Mouse (Mus musculus): ENCODE data around the gene Gm20388. TPM values are rescaled to one million over a fixed set of nuclear protein-coding genes. Genes with fewer than 3 reads are reported as not detected.

The Gm20388 gene
- total and polyA plus RNA-seq, 3 experiments: 0.02 to 0.05 TPM; not detected in 1

GRCm38 (mm10) chr8:123376106-123376505 lies 3465.5 kb downstream of the Gm20388 start:
- Histone ChIP-seq H3K4me1 (ENCODE audit: insufficient read depth, low read depth, low read length) (peaks cover 42% of the 10 kb centered on the region), H3K9me3 (replicated peaks) (no peaks in the 10 kb centered on the region), H3K4me3 (ENCODE audit: low read depth, low read length) (no peak overlapping the region), H3K27me3 (ENCODE audit: insufficient read depth, low read length) (peaks cover 3% of the 10 kb centered on the region), H3K36me3 (replicated peaks) (peaks cover 56% of the 10 kb centered on the region)
- TF ChIP-seq POLR2AphosphoS5 (IDR thresholded peaks at IDR 0.05; ENCODE audit: insufficient replicate concordance, low read depth, low read length): no peak
- no peak for TF ChIP-seq GATA1 (IDR thresholded peaks at IDR 0.05; ENCODE audit: borderline replicate concordance, low read length)
- TF ChIP-seq TAL1 (conservative IDR thresholded peaks at IDR 0.05; ENCODE audit: low read depth, low read length): no peak
- TF ChIP-seq CTCF (IDR thresholded peaks at IDR 0.05; ENCODE audit: low read depth, low read length): no peak
- TF ChIP-seq GATA2 (IDR thresholded peaks at IDR 0.05; ENCODE audit: borderline replicate concordance, low read depth, low read length): no peak
- no peak for DNase-seq (ENCODE audit: low spot score)
- no peak for ATAC-seq (ENCODE audit: extremely low read depth, insufficient number of reproducible peaks, low FRiP score, poor library complexity, severe bottlenecking)

GRCm38 (mm10) chr8:123381711-123382110 lies 3471.1 kb downstream of the Gm20388 start:
- Histone ChIP-seq H3K4me3 (ENCODE audit: low read depth, low read length) (no peak overlapping the region), H3K4me1 (ENCODE audit: insufficient read depth, low read depth, low read length) (peaks cover 3% of the 10 kb centered on the region), H3K27me3 (ENCODE audit: insufficient read depth, low read length) (no peaks in the 10 kb centered on the region), H3K36me3 (replicated peaks) (peaks cover 92% of the 10 kb centered on the region), H3K9me3 (replicated peaks) (no peaks in the 10 kb centered on the region)
- DNase-seq (ENCODE audit: low spot score) (no peak), ATAC-seq (ENCODE audit: extremely low read depth, insufficient number of reproducible peaks, low FRiP score, poor library complexity, severe bottlenecking) (no peak)
- TF ChIP-seq POLR2AphosphoS5 (IDR thresholded peaks at IDR 0.05; ENCODE audit: insufficient replicate concordance, low read depth, low read length) (no peak), GATA1 (IDR thresholded peaks at IDR 0.05; ENCODE audit: borderline replicate concordance, low read length) (no peak), TAL1 (conservative IDR thresholded peaks at IDR 0.05; ENCODE audit: low read depth, low read length) (no peak), GATA2 (IDR thresholded peaks at IDR 0.05; ENCODE audit: borderline replicate concordance, low read depth, low read length) (no peak), CTCF (IDR thresholded peaks at IDR 0.05; ENCODE audit: low read depth, low read length) (no peak)

- H3K36me3 ChIP-seq (replicated peaks): peaks cover 93% of the 10 kb centered on the region
- TF ChIP-seq CTCF (IDR thresholded peaks at IDR 0.05; ENCODE audit: low read depth, low read length): no peak
- no peak for TF ChIP-seq GATA1 (IDR thresholded peaks at IDR 0.05; ENCODE audit: borderline replicate concordance, low read length)
- no peak for TF ChIP-seq POLR2AphosphoS5 (IDR thresholded peaks at IDR 0.05; ENCODE audit: insufficient replicate concordance, low read depth, low read length)
- no peak for TF ChIP-seq GATA2 (IDR thresholded peaks at IDR 0.05; ENCODE audit: borderline replicate concordance, low read depth, low read length)
- no peak for TF ChIP-seq TAL1 (conservative IDR thresholded peaks at IDR 0.05; ENCODE audit: low read depth, low read length)
Measured at GRCm38 (mm10) chr8:123382516-123382915, 3471.9 kb downstream of the Gm20388 start.

GRCm38 (mm10) chr8:123384883-123385540 lies 3474.4 kb downstream of the Gm20388 start:
- Histone ChIP-seq H3K9me3 (replicated peaks) (no peaks in the 10 kb centered on the region), H3K36me3 (replicated peaks) (peaks cover 100% of the 10 kb centered on the region), H3K27me3 (ENCODE audit: insufficient read depth, low read length) (no peaks in the 10 kb centered on the region), H3K4me3 (ENCODE audit: low read depth, low read length) (no peak overlapping the region), H3K4me1 (ENCODE audit: insufficient read depth, low read depth, low read length) (no peaks in the 10 kb centered on the region; the same call in 1 of the 2 replicates)
- ATAC-seq (ENCODE audit: extremely low read depth, insufficient number of reproducible peaks, low FRiP score, poor library complexity, severe bottlenecking): no peak
- TF ChIP-seq CTCF (IDR thresholded peaks at IDR 0.05; ENCODE audit: low read depth, low read length) (peak; percentile 58), TAL1 (conservative IDR thresholded peaks at IDR 0.05; ENCODE audit: low read depth, low read length) (no peak), POLR2AphosphoS5 (IDR thresholded peaks at IDR 0.05; ENCODE audit: insufficient replicate concordance, low read depth, low read length) (no peak), GATA2 (IDR thresholded peaks at IDR 0.05; ENCODE audit: borderline replicate concordance, low read depth, low read length) (no peak), GATA1 (IDR thresholded peaks at IDR 0.05; ENCODE audit: borderline replicate concordance, low read length) (no peak)
- no peak for DNase-seq (ENCODE audit: low spot score)

More at GRCm38 (mm10) chr8:123382516-123382915, 3471.9 kb downstream of the Gm20388 start:
- Histone ChIP-seq H3K4me3 (ENCODE audit: low read depth, low read length) (no peak overlapping the region), H3K9me3 (replicated peaks) (no peaks in the 10 kb centered on the region), H3K4me1 (ENCODE audit: insufficient read depth, low read depth, low read length) (no peaks in the 10 kb centered on the region; the same call in 1 of the 2 replicates), H3K27me3 (ENCODE audit: insufficient read depth, low read length) (no peaks in the 10 kb centered on the region)
- ATAC-seq (ENCODE audit: extremely low read depth, insufficient number of reproducible peaks, low FRiP score, poor library complexity, severe bottlenecking): no peak
- no peak for DNase-seq (ENCODE audit: low spot score)

- no peak for DNase-seq (ENCODE audit: low spot score)
- no peaks in the 10 kb centered on the region for H3K9me3 ChIP-seq (replicated peaks)
- H3K4me3 ChIP-seq (ENCODE audit: low read depth, low read length): no peak overlapping the region
- H3K4me1 ChIP-seq (ENCODE audit: insufficient read depth, low read depth, low read length): no peaks in the 10 kb centered on the region; the same call in 1 of the 2 replicates
- no peaks in the 10 kb centered on the region for H3K27me3 ChIP-seq (ENCODE audit: insufficient read depth, low read length)
- no peak for ATAC-seq (ENCODE audit: extremely low read depth, insufficient number of reproducible peaks, low FRiP score, poor library complexity, severe bottlenecking)
- no peak for TF ChIP-seq POLR2AphosphoS5 (IDR thresholded peaks at IDR 0.05; ENCODE audit: insufficient replicate concordance, low read depth, low read length)
- TF ChIP-seq CTCF (IDR thresholded peaks at IDR 0.05; ENCODE audit: low read depth, low read length): no peak
- no peak for TF ChIP-seq GATA2 (IDR thresholded peaks at IDR 0.05; ENCODE audit: borderline replicate concordance, low read depth, low read length)
- no peak for TF ChIP-seq TAL1 (conservative IDR thresholded peaks at IDR 0.05; ENCODE audit: low read depth, low read length)
- no peak for TF ChIP-seq GATA1 (IDR thresholded peaks at IDR 0.05; ENCODE audit: borderline replicate concordance, low read length)
- peaks cover 100% of the 10 kb centered on the region for H3K36me3 ChIP-seq (replicated peaks)
Measured at GRCm38 (mm10) chr8:123387041-123387440, 3476.4 kb downstream of the Gm20388 start.

GRCm38 (mm10) chr8:123387801-123388200 lies 3477.2 kb downstream of the Gm20388 start:
- DNase-seq (ENCODE audit: low spot score) (no peak), ATAC-seq (ENCODE audit: extremely low read depth, insufficient number of reproducible peaks, low FRiP score, poor library complexity, severe bottlenecking) (no peak)
- Histone ChIP-seq H3K27me3 (ENCODE audit: insufficient read depth, low read length) (no peaks in the 10 kb centered on the region), H3K36me3 (replicated peaks) (peaks cover 100% of the 10 kb centered on the region), H3K9me3 (replicated peaks) (no peaks in the 10 kb centered on the region), H3K4me1 (ENCODE audit: insufficient read depth, low read depth, low read length) (no peaks in the 10 kb centered on the region; the same call in 1 of the 2 replicates), H3K4me3 (ENCODE audit: low read depth, low read length) (no peak overlapping the region)
- TF ChIP-seq POLR2AphosphoS5 (IDR thresholded peaks at IDR 0.05; ENCODE audit: insufficient replicate concordance, low read depth, low read length) (no peak), GATA2 (IDR thresholded peaks at IDR 0.05; ENCODE audit: borderline replicate concordance, low read depth, low read length) (no peak), CTCF (IDR thresholded peaks at IDR 0.05; ENCODE audit: low read depth, low read length) (no peak), TAL1 (conservative IDR thresholded peaks at IDR 0.05; ENCODE audit: low read depth, low read length) (no peak), GATA1 (IDR thresholded peaks at IDR 0.05; ENCODE audit: borderline replicate concordance, low read length) (no peak)

All from G1E (cell line).